Mouse (Mus musculus) midbrain, embryonic 13.5 days (tissue): ENCODE measurements at regions not wholly inside any gene's neighbourhood (a gene's known extent, or its start where the extent isn't known, plus 50 kb on each side); places are given as distances from the start of the nearest gene placed in this dataset.
"Not testable (repeated sequence)": the region's sequence is repeated elsewhere in the genome, so short reads cannot be mapped to it uniquely, and the experiment has no call there.

Experiments used
- ATAC-seq: fragments of 200-750 bp; cut with Nextera tagmentation; 2 replicates; pipeline ENCODE4 v1.8.0; 2017; ENCODE audit warnings: mild to moderate bottlenecking, moderate TSS enrichment, moderate library complexity
- H3K27ac ChIP-seq: fragments of 300-500 bp; sonication (generic); 2 replicates; pipeline ENCODE4 v1.5.1; 2015; ENCODE audit warnings: inconsistent platforms, mild to moderate bottlenecking, moderate library complexity
- H3K27me3 ChIP-seq: fragments of 300-500 bp; sonication (generic); 2 replicates; pipeline ENCODE4 v1.6.1; 2015; ENCODE audit warnings: mild to moderate bottlenecking, inconsistent platforms
- H3K36me3 ChIP-seq: fragments of 300-500 bp; sonication (generic); 2 replicates; pipeline ENCODE4 v1.6.1; 2015; ENCODE audit warnings: mild to moderate bottlenecking, inconsistent platforms
- H3K4me1 ChIP-seq: fragments of 300-500 bp; sonication (generic); replicated peaks from 2 replicates; pipeline ENCODE4 v1.6.1; 2015; ENCODE audit warnings: inconsistent platforms
- H3K4me2 ChIP-seq: fragments of 300-500 bp; sonication (generic); replicated peaks from 2 replicates; pipeline ENCODE4 v1.6.1; 2015; ENCODE audit warnings: moderate library complexity, mild to moderate bottlenecking, inconsistent platforms
- H3K4me3 ChIP-seq: fragments of 300-500 bp; sonication (generic); replicated peaks from 2 replicates; pipeline ENCODE4 v1.5.1; 2015; ENCODE audit warnings: mild to moderate bottlenecking, inconsistent platforms
- H3K9ac ChIP-seq: fragments of 300-500 bp; sonication (generic); replicated peaks from 2 replicates; pipeline ENCODE4 v1.6.1; 2015; ENCODE audit warnings: mild to moderate bottlenecking, inconsistent platforms
- H3K9me3 ChIP-seq: fragments of 300-500 bp; sonication (generic); 2 replicates; pipeline ENCODE4 v1.6.1; 2016; ENCODE audit warnings: mild to moderate bottlenecking, inconsistent platforms
- WGBS: fragments of 180-500 bp; shearing (Covaris S2); methylation state at CpG from one replicate; pipeline ENCODE4 v1.1.7; 2015; 5-methylcytosine and 5-hydroxymethylcytosine counted together

DNA sequence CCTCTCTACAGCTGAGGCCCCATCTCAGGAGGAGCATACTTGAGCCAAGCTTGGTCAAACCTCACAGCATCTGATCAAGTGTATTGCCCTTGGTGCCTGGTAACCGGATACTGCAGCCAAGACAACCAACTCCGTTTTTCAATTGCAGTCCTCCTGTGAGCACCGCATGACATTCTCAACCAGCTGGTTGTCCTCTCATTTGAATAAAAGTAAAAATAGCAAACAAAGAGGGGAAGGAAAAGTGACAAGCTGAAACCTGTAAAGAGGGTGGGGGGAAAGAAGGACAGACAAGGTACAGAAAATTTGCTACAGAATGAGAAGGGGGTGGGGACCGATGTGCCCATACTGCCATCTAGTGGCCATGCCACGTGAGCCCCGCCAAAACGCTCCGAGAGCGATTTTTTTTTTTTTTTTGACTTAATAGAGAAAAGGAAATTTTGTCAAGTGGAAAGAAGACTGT, 314.0 kb downstream of the Zpld1 start:
- H3K9ac ChIP-seq: no peak overlapping the region
- H3K36me3 ChIP-seq: no peaks in the 10 kb centered on the region
- no peaks in the 10 kb centered on the region for H3K9me3 ChIP-seq
- H3K27me3 ChIP-seq: no peaks in the 10 kb centered on the region
- H3K4me3 ChIP-seq: peak overlapping the region; percentile 23
- H3K4me2 ChIP-seq: peak overlapping the region; percentile 43
- peak; percentile 91 for ATAC-seq
- no peak overlapping the region for H3K27ac ChIP-seq
- 3% methylated on average over 9 of the region's 9 CpGs for WGBS
- H3K4me1 ChIP-seq: no peaks in the 10 kb centered on the region

DNA sequence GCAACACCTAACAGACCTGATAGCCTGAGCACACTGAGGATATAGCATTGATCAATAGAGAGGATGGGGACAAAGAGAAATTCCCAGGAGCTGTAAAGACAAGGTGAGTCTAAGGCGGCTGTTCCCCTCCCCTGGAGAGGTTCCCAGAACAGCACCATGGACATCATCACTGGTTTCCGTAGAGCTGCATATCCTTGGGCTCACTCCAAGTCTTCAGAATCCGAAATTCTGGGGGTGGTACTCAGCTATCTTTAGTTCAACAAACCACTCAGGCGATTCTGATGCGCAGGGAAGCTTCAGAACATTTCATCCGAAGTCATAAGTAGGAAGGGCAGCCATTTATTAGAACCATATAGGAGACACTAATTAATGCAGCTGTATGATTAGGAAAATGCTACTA, 327.4 kb downstream of the Zpld1 start:
- no peak for ATAC-seq
- Histone ChIP-seq H3K9ac (no peak overlapping the region), H3K27ac (no peak overlapping the region), H3K36me3 (no peaks in the 10 kb centered on the region), H3K4me3 (no peak overlapping the region), H3K27me3 (no peaks in the 10 kb centered on the region), H3K4me2 (no peak overlapping the region), H3K4me1 (no peaks in the 10 kb centered on the region), H3K9me3 (no peaks in the 10 kb centered on the region)
- 83% methylated on average over 6 of the region's 6 CpGs for WGBS

DNA sequence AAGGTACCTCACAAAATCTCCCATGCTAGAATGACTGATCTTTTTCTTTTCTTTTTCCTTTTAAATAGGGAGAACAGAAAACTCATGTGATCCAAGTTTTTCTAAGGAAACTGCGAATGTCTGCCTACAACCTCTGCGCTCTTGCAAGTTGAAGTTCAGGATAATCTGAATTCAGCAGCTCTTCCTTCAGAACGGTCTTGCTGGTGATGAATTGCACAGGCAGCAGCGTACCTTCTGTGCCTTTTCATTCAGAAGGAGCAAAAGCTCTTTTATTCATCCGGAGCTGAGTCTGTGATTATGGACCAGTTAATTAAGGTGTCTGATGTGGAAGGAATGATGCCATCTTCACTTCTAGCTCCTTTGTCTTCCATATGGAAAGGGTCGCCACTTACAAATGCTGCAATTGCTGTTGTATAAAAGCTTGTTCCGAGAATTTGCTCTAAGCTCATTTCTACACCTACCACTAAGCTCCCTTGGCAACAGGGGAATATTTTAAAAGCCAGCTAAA, 353.9 kb downstream of the Zpld1 start:
- H3K4me2 ChIP-seq: no peak overlapping the region; the same call in 1 of the 2 replicates

DNA sequence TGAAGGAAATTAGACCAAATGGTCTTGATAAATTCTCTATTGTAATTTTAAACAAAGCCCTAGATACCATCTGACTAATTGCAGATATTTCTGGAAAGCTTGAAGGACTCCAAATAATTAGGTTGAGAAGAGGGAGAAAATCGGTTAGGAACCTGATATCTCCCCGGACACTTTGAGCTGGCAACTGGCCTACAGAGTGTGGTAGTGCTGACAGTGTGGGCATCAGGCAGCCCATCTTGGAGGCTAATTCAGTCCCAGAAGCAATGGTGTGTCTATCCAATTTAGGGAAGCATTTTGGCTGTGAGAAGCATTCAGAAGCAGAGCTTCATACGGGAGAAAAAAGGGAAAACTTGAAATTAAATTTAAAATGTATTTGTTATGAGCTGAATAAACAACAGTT, 369.5 kb downstream of the Zpld1 start:
- Histone ChIP-seq H3K9ac (no peak overlapping the region), H3K4me3 (no peak overlapping the region), H3K9me3 (peaks cover 4% of the 10 kb centered on the region), H3K4me1 (no peaks in the 10 kb centered on the region), H3K27ac (no peak overlapping the region), H3K36me3 (no peaks in the 10 kb centered on the region), H3K27me3 (no peaks in the 10 kb centered on the region), H3K4me2 (no peak overlapping the region)
- ATAC-seq: no peak
- 78% methylated on average over 3 of the region's 3 CpGs for WGBS

More for the DNA sequence above, 353.9 kb downstream of the Zpld1 start:
- Histone ChIP-seq H3K27ac (no peak overlapping the region), H3K4me1 (no peaks in the 10 kb centered on the region), H3K9ac (no peak overlapping the region), H3K4me3 (no peak overlapping the region), H3K9me3 (no peaks in the 10 kb centered on the region), H3K27me3 (no peaks in the 10 kb centered on the region), H3K36me3 (no peaks in the 10 kb centered on the region)
- ATAC-seq: no peak
- WGBS: 42% methylated on average over 7 of the region's 7 CpGs

DNA sequence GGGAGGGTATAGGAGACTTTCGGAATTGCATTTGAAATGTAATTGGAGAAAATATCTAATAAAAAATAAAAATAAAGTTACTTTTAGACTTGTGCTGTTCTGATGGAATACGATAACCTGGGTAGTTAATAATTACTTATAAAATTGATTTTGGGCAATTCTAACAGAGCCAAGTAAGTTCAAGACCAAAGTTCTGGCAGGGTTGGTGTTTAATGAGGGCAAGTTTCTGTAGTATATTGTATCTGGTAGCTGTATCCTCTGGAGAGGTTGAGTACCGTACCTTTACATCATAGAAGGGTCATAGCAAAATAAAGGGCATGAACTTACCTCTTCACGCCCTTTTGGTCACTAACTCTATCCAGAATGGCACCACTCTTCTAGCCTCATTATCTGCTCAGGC, 394.9 kb downstream of the Zpld1 start:
- no peaks in the 10 kb centered on the region for H3K4me1 ChIP-seq
- H3K4me2 ChIP-seq: no peak overlapping the region
- no peak overlapping the region for H3K4me3 ChIP-seq
- no peak for ATAC-seq
- no peak overlapping the region for H3K9ac ChIP-seq
- H3K9me3 ChIP-seq: no peaks in the 10 kb centered on the region
- no peaks in the 10 kb centered on the region for H3K36me3 ChIP-seq
- 95% methylated on average over 4 of the region's 4 CpGs for WGBS
- H3K27me3 ChIP-seq: no peaks in the 10 kb centered on the region
- no peak overlapping the region for H3K27ac ChIP-seq

DNA sequence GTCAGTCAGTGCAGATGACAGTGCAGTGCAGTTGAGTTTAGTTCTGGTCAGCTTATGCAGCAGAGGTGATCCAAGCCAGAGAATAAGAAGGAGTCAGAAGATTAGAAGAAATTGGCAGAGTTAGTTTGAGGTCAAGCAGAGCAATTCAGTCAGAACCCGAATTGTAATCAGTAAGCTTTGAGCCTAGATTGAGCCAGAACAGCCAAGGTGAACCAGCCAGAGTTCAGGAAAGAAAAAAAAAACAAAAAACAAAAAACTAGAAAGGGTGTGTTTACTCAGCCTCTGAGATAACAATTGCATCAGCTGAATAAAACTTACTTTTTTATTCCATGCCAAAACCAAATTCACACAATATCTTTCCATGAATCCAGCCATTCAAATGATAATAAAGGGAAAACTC, 396.3 kb downstream of the Zpld1 start:
- no peaks in the 10 kb centered on the region for H3K4me1 ChIP-seq
- no peaks in the 10 kb centered on the region for H3K36me3 ChIP-seq
- H3K27ac ChIP-seq: no peak overlapping the region
- H3K27me3 ChIP-seq: no peaks in the 10 kb centered on the region
- H3K4me2 ChIP-seq: no peak overlapping the region
- H3K4me3 ChIP-seq: no peak overlapping the region
- no peak overlapping the region for H3K9ac ChIP-seq
- ATAC-seq: no peak
- 76% methylated on average over 1 of the region's 1 CpGs for WGBS
- no peaks in the 10 kb centered on the region for H3K9me3 ChIP-seq

DNA sequence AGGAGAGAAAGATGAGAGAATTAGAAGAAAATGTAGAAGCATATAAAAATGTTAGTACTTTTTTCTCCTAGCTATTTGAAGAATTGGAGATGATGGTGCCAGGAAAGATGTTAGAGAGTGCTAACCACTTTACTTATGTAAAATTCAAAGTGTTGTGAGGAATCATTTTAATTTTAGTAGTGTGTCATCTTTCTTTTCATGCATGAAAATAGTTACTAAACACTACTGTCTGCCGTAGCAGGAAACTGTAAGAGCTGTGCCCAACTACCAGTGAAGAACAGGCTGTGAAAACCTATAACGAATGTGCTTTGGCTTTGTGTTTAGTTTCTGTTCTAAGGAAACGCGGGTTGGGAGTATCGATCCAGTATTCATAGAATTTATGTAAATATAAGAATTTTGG, 403.1 kb downstream of the Zpld1 start:
- Histone ChIP-seq H3K4me1 (no peaks in the 10 kb centered on the region), H3K27me3 (no peaks in the 10 kb centered on the region), H3K9ac (no peak overlapping the region), H3K9me3 (no peaks in the 10 kb centered on the region), H3K4me3 (no peak overlapping the region), H3K4me2 (no peak overlapping the region), H3K36me3 (no peaks in the 10 kb centered on the region), H3K27ac (no peak overlapping the region)
- no peak for ATAC-seq
- WGBS: 90% methylated on average over 5 of the region's 5 CpGs

DNA sequence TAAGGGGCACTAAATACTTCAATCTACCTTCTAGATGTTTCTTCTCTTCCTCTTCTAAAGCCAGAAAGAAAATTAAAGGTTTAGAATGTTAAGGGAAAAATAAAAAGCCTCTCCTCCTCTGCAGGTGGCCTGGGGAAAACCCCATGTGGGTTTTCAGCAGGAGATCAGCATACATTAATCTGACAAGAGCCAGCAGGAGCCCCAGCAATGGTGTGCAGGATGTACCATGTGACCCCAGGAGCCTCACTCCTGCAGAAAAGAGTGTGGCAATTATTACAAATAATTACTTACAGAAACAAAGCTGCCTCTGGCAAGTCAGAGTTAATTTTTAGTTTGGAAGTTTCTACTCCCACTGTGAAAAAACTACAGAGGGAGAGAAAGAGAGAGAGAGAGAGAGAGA, 440.4 kb downstream of the Zpld1 start:
- peaks cover 4% of the 10 kb centered on the region for H3K4me1 ChIP-seq
- H3K27me3 ChIP-seq: no peaks in the 10 kb centered on the region
- no peak overlapping the region for H3K9ac ChIP-seq
- H3K36me3 ChIP-seq: no peaks in the 10 kb centered on the region
- no peak overlapping the region for H3K4me3 ChIP-seq
- no peak overlapping the region for H3K4me2 ChIP-seq
- peak; percentile 75; the same call in 1 of the 2 replicates for ATAC-seq
- H3K9me3 ChIP-seq: no peaks in the 10 kb centered on the region
- H3K27ac ChIP-seq: no peak overlapping the region

DNA sequence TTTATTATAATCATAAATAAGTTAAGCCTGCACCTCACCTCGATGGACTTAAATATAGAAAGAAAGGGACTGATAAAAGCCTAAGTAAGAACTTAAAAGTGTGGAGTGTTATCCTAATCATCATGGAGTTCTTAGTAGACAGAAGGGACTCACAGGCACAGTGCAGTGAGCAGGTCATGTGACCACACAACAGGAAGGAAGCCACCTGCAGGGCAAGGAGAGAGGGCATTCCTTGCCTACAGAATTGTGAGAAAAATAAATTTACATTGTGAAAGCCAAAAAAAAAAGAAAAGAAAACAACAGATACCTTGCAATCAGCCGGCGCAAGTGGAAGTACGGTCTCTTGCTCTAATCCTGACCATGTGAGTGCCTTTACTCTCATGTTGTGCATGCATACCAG, 454.8 kb downstream of the Zpld1 start:
- H3K36me3 ChIP-seq, H3K27ac ChIP-seq, ATAC-seq, H3K4me2 ChIP-seq, H3K27me3 ChIP-seq, H3K4me1 ChIP-seq, H3K9ac ChIP-seq, H3K4me3 ChIP-seq, H3K9me3 ChIP-seq: not testable (repeated sequence)
- WGBS: 92% methylated on average over 4 of the region's 4 CpGs
